Mouse (Mus musculus): Measurements from ENCODE around the gene Disp1.

DNA sequence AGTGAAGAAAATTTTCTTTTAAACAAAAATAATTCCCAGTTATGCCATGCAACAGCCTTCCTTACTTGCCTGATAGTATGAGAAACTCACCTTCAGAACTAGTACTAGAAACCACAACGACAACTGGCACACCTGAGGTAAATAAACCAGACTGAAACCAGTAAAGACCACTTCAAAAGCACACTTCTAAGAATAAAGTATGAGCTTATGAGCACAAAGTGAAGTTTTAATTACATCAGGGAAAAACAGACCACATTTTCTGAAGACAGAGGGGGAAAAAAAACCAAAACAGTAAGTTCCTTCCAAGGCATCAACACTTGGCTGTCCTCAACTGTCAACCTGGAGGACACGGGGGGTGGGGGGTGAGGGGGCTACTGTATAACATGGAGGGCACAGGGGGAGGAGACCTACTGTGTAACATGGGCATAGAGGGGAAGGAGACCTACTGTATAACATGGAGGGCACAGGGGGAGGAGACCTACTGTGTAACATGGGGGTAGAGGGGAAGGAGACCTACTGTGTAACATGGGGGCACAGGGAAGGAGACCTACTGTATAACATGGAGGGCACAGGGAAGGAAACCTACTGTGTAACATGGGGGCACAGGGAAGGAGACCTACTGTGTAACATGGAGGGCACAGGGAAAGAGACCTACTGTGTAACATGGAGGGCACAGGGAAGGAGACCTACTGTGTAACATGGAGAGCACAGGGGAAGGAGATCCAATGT is 40.9 kb downstream of the Disp1 start:
- TF ChIP-seq EP300 (IDR thresholded peaks at IDR 0.05; ENCODE audit: insufficient read depth, low read depth, low read length) (no peak), CTCF (IDR thresholded peaks at IDR 0.05) (no peak)

Measured in heart, adult 2 months (tissue).